Mouse (Mus musculus) midbrain, embryonic 16.5 days (tissue): ENCODE measurements around the gene Uqcc1. TPM values are rescaled to one million over a fixed set of nuclear protein-coding genes. Genes with fewer than 3 reads are reported as not detected.
"Not testable (repeated sequence)": the region's sequence is repeated elsewhere in the genome, so short reads cannot be mapped to it uniquely, and the experiment has no call there.

Source experiments
- ATAC-seq: fragments of 200-750 bp; cut with Nextera tagmentation; 2 replicates; pipeline ENCODE4 v1.8.0; 2017; ENCODE audit warnings: moderate TSS enrichment
- H3K27ac ChIP-seq: fragments of 300-500 bp; sonication (generic); 2 replicates; pipeline ENCODE4 v1.5.1; 2014; ENCODE audit warnings: mild to moderate bottlenecking, low read length, mixed read lengths
- H3K27me3 ChIP-seq: fragments of 300-500 bp; sonication (generic); 2 replicates; pipeline ENCODE4 v1.6.1; 2014; ENCODE audit warnings: low read depth, low read length, mixed read lengths; ENCODE audit not compliant: control insufficient read depth, insufficient read depth
- H3K36me3 ChIP-seq: fragments of 300-500 bp; sonication (generic); 2 replicates; pipeline ENCODE4 v1.6.1; 2014; ENCODE audit warnings: mild to moderate bottlenecking, low read length, moderate library complexity, mixed read lengths; ENCODE audit not compliant: control insufficient read depth, insufficient read depth
- H3K4me1 ChIP-seq: fragments of 300-500 bp; sonication (generic); 2 replicates; pipeline ENCODE4 v1.6.1; 2014; ENCODE audit warnings: mild to moderate bottlenecking, low read length, mixed read lengths; ENCODE audit not compliant: control insufficient read depth, insufficient read depth
- H3K4me2 ChIP-seq: fragments of 300-500 bp; sonication (generic); 2 replicates; pipeline ENCODE4 v1.6.1; 2014; ENCODE audit warnings: mild to moderate bottlenecking, low read length, mixed read lengths
- H3K4me3 ChIP-seq: fragments of 300-500 bp; sonication (generic); 2 replicates; pipeline ENCODE4 v1.5.1; 2014; ENCODE audit warnings: low read depth, mild to moderate bottlenecking, low read length, moderate library complexity, mixed read lengths
- H3K9ac ChIP-seq: fragments of 300-500 bp; sonication (generic); 2 replicates; pipeline ENCODE4 v1.6.1; 2014; ENCODE audit warnings: low read depth, low read length, mixed read lengths
- H3K9me3 ChIP-seq: fragments of 300-500 bp; sonication (generic); replicated peaks from 2 replicates; pipeline ENCODE4 v1.6.1; 2014; ENCODE audit warnings: mild to moderate bottlenecking, low read length, mixed read lengths; ENCODE audit not compliant: control insufficient read depth, poor library complexity, severe bottlenecking
- WGBS: fragments of 180-500 bp; shearing (Covaris S2); extraction: QIAGEN DNeasy Blood & Tissue Kit; methylation state at CpG from one replicate; pipeline ENCODE4 v1.1.7; 2014; 5-methylcytosine and 5-hydroxymethylcytosine counted together
- polyA plus RNA-seq: library from polyadenylated mRNA; unstranded; fragments of >200 nt; fragmentation: Nextera tagmentation; extraction: Ambion mirVana; gene quantifications from 2 replicates; pipeline ENCODE4 v1.2.1, GENCODE M21; 2015

Uqcc1 gene
- polyA plus RNA-seq, 1 experiment from 2014 or later: 63.3 TPM

DNA sequence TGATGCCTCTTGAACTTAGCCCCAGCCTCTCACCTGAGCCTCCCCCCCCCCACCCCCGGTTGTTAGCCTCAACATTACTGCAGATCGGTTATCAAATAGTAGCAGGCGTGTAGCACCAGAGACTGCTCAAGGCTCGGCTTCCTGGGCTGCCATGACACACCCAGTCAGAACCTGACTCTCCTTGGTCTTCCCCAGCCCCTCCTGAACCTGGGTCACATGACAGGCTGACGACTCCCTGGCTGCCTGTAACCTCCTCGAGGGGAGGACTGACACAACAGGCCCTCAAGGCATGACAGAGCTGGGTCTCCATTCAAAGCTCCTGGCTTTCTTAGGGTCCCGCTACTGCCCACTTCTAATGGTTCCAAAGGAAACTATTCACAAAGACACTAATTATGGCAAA, 80.6 kb downstream of the Uqcc1 start:
- Histone ChIP-seq H3K4me3 (no peak overlapping the region), H3K27ac (no peak overlapping the region), H3K9me3 (no peaks in the 10 kb centered on the region), H3K27me3 (no peaks in the 10 kb centered on the region), H3K36me3 (peaks cover 18% of the 10 kb centered on the region), H3K4me1 (no peaks in the 10 kb centered on the region), H3K4me2 (no peak overlapping the region), H3K9ac (no peak overlapping the region)
- 71% methylated on average over 7 of the region's 7 CpGs for WGBS
- no peak for ATAC-seq

DNA sequence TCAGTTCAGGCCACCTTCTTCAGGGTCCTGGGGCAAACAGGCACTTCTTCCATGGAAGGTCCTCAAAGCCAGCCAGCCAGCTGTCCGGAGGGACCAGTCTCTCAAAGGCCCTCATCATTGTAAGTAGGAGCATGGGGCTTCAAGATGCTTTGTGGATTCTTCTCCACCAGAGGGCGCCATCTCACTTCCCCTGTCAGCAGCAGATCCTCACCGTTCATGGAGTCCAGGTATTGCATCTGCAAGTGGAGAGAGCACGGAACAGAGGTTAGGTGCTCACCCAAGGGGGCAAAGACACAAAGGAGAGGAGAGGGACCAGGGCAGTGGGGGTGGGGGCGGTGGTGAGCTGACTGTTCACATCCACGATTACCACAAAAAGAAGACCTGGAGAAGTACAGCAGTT, 81.8 kb downstream of the Uqcc1 start:
- Histone ChIP-seq H3K4me3 (no peak overlapping the region), H3K9ac (no peak overlapping the region), H3K27me3 (no peaks in the 10 kb centered on the region), H3K36me3 (peaks cover 18% of the 10 kb centered on the region), H3K4me2 (no peak overlapping the region), H3K27ac (no peak overlapping the region), H3K9me3 (no peaks in the 10 kb centered on the region), H3K4me1 (no peaks in the 10 kb centered on the region)
- no peak for ATAC-seq
- 30% methylated on average over 6 of the region's 6 CpGs for WGBS

DNA sequence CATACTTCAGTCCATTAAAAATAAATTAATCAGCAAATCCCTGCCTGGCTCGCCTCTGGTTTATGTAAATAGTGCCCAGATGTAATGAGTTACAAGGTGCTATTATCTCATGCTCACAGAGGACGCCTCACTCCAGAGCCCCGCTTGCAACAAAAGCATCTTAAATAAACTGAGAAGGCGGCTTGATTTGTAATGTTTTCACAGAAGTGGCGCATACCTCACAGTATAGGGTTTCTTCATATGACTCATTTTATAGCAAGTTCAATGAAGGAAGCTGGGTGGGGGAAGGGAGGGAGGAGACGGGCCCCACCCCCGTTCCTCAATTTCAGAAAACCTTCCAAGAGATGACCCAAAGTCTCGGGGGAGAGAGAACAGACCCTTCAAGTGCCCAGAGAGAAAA, 83.2 kb downstream of the Uqcc1 start:
- Histone ChIP-seq H3K4me1 (no peaks in the 10 kb centered on the region), H3K4me3 (no peak overlapping the region), H3K9me3 (no peaks in the 10 kb centered on the region), H3K36me3 (peaks cover 18% of the 10 kb centered on the region), H3K27ac (no peak overlapping the region), H3K9ac (no peak overlapping the region), H3K27me3 (no peaks in the 10 kb centered on the region), H3K4me2 (no peak overlapping the region)
- 91% methylated on average over 8 of the region's 8 CpGs for WGBS
- ATAC-seq: no peak

DNA sequence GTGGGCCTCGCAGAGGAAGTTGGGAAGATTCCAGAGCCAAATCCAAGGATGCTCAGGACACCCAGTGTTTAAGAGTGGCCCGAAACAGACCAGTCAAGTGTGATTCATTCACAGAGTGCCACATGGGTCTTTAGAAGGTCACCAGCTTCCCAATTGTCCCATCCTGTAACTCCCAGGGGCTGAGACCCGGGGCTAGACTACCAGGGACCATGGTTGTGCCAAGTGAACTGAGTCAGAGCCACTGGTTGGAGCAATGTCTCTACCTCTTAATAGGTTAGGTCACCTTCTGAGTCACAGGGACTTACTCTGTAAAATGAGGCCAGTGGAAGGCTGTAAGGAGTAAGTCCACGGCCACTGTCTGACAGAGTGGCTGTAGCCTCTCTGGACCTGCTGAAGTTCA, 91.1 kb downstream of the Uqcc1 start:
- Histone ChIP-seq H3K36me3 (no peaks in the 10 kb centered on the region), H3K4me1 (no peaks in the 10 kb centered on the region), H3K27me3 (no peaks in the 10 kb centered on the region), H3K9ac (no peak overlapping the region), H3K9me3 (no peaks in the 10 kb centered on the region), H3K4me3 (no peak overlapping the region), H3K27ac (no peak overlapping the region), H3K4me2 (no peak overlapping the region)
- no peak for ATAC-seq
- WGBS: 91% methylated on average over 4 of the region's 4 CpGs

DNA sequence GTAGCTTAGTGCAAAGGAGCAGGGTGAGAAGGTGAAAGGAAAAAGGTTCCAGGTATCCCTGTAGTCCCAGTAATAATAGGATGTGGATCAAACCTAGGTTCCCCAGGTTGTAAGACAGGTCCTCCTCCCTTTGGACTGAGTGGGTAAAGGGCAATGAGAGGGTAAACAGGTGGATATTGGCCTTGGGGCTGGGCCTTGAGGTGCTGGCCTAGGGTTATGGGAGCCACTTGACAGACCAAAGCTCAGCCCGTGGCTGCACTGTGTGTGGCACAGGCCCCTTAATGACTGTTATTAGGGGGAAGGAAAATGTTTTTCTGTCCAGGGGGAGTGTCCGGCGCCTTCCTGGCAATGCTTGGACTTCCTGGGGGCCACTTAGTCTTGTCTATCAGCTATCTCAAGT, 92.1 kb downstream of the Uqcc1 start:
- ATAC-seq: no peak
- Histone ChIP-seq H3K36me3 (no peaks in the 10 kb centered on the region), H3K4me2 (no peak overlapping the region), H3K27me3 (no peaks in the 10 kb centered on the region), H3K4me3 (no peak overlapping the region), H3K9me3 (no peaks in the 10 kb centered on the region), H3K27ac (no peak overlapping the region), H3K9ac (no peak overlapping the region), H3K4me1 (no peaks in the 10 kb centered on the region)
- 80% methylated on average over 3 of the region's 3 CpGs for WGBS

DNA sequence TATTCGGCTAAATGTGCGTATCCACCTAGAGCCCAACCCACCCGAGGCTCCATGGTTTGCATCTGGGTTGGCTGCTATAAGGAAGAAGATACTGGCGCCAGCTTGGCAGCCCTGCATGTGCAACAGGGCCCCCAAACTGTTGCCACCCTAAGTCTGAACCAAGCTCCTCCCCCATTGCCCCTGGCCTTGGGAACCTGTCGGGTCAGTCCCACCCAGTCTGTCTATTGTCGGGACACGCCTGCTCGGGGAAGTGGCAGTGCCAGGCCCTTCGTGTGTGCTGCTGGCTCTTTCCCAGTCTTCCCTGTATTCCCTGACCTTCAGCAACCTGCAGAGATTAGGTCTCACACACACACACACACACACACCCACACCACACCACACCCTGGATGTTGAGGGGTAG, 95.4 kb downstream of the Uqcc1 start, which contains the start of gene Fam83c:
TSS of gene Fam83c (minus strand) at position 123 of the 400 bp plus-strand sequence.
- no peak for ATAC-seq
- Histone ChIP-seq H3K4me1 (no peaks in the 10 kb centered on the region), H3K4me2 (no peak within 1 kb of the TSS), H3K36me3 (no peaks in the 10 kb centered on the region), H3K27me3 (no peaks in the 10 kb centered on the region), H3K27ac (no peak within 1 kb of the TSS), H3K9me3 (no peaks in the 10 kb centered on the region), H3K4me3 (no peak within 1 kb of the TSS), H3K9ac (no peak within 1 kb of the TSS)
- WGBS: 67% methylated on average over 9 of the region's 9 CpGs

DNA sequence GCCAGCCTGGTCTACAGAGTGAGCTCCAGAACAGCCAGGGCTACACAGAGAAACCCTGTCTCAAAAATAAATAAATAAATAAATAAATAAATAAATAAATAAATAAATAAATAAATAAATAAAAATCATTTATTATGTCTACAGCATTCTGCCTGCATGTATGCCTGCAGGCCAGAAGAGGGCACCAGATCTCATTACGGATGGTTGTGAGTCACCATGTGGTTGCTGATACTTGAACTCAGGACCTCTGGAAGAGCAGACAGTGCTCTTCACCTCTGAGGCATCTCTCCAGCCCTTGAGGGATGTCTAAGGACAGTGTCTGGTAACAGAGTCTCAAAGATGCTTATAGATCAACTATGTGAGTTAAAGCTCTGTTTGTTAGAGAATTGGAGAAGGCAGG, 98.0 kb downstream of the Uqcc1 start:
- not testable (repeated sequence) for H3K9me3 ChIP-seq, H3K4me3 ChIP-seq, H3K4me2 ChIP-seq, H3K27ac ChIP-seq, H3K9ac ChIP-seq, ATAC-seq, H3K36me3 ChIP-seq, H3K27me3 ChIP-seq
- peaks cover 11% of the 10 kb centered on the region for H3K4me1 ChIP-seq
- WGBS: 71% methylated on average over 1 of the region's 1 CpGs

DNA sequence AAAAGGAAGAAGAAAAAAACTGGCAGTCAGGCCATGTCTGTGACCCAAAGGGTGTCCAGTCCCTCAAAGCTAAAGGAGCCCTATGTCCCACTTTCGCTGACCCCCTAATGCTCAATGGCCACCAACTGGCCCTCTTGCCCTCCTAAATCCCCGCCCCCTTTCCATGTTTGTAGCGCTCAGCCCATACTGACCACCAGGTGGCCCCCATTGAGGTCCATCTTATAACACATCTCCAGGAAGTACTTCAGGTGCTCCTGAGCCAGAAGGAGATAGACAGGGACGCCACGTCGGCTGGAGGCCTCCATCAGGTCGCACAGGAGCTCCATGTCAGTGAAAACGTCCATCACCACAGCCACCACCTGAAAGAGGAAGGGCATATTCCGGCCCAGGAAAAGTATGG, 98.8 kb downstream of the Uqcc1 start:
- no peak overlapping the region for H3K9ac ChIP-seq
- H3K4me1 ChIP-seq: peaks cover 11% of the 10 kb centered on the region
- 67% methylated on average over 9 of the region's 9 CpGs for WGBS
- no peak overlapping the region for H3K27ac ChIP-seq
- ATAC-seq: no peak
- no peaks in the 10 kb centered on the region for H3K27me3 ChIP-seq
- H3K9me3 ChIP-seq: no peaks in the 10 kb centered on the region
- H3K36me3 ChIP-seq: no peaks in the 10 kb centered on the region
- H3K4me2 ChIP-seq: no peak overlapping the region
- no peak overlapping the region for H3K4me3 ChIP-seq

DNA sequence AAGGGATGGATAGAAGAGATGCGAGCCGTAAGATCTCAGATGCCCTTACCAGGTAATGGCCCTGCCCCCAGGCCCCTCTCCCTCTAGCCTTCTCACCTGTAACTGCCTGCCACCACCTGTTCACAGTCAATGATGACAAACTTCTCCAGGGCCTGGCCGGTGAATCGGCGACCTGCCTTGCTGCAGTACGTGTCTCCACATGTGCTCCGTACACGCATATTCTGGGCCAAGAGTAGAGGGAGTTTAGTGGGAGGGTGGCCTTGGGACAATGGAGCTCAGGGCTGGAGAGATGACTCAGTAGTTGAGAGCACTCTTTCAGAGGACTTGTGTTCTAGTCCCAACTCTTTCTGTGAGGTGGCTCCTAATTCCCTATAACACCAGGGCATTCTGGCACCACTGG, 99.3 kb downstream of the Uqcc1 start:
- H3K36me3 ChIP-seq: no peaks in the 10 kb centered on the region
- WGBS: 90% methylated on average over 8 of the region's 8 CpGs
- no peak for ATAC-seq
- no peak overlapping the region for H3K9ac ChIP-seq
- no peak overlapping the region for H3K4me2 ChIP-seq
- no peaks in the 10 kb centered on the region for H3K27me3 ChIP-seq
- H3K4me1 ChIP-seq: peaks cover 12% of the 10 kb centered on the region
- no peak overlapping the region for H3K27ac ChIP-seq
- no peaks in the 10 kb centered on the region for H3K9me3 ChIP-seq
- no peak overlapping the region for H3K4me3 ChIP-seq
